Mouse (Mus musculus): Measurements from ENCODE around the gene Pdzd2. TPM values are rescaled to one million over a fixed set of nuclear protein-coding genes. Genes with fewer than 3 reads are reported as not detected.
A peak's percentile ranks its signal among the peaks of the same experiment; 100 is the strongest.

Gene Pdzd2
- polyA plus RNA-seq, 1 experiment from 2014 or later, result 114 TPM

DNA sequence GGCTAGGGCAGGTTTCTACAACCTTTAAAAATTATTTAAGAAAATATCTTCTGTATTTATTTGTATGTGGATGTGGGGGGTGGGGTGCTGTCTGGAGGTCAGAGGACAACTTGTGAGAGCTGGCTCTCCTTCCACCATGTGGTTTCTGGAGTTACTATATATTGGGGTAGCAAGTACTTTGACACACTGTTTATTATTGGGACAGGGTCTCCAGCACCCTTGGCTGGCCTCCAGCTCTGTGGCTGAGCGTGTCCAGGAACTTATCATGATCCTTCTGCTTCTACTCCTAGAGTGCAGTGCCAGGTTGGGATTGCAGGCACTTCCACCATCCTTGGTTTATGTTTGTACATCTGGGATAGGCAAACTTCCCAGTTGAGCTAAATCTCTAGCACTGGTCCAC, 408.4 kb downstream of the Pdzd2 start:
- H3K4me3 ChIP-seq (ENCODE audit: low read depth, low read length), result no peak overlapping the region
- ATAC-seq (no peak), DNase-seq (ENCODE audit: low spot score) (no peak)
- H3K9ac ChIP-seq (replicated peaks; ENCODE audit: low read depth), result no peak overlapping the region
- TF ChIP-seq EP300 (IDR thresholded peaks at IDR 0.05) (no peak), CTCF (IDR thresholded peaks at IDR 0.05) (no peak)
- no peaks in the 10 kb centered on the region for H3K9me3 ChIP-seq (ENCODE audit: low read length)
- WGBS, result 12% methylated on average over 1 of the region's 1 CpGs
- H3K4me1 ChIP-seq (ENCODE audit: insufficient read depth, low read depth, low read length), result peaks cover 7% of the 10 kb centered on the region
- H3K27me3 ChIP-seq (replicated peaks; ENCODE audit: insufficient read depth, low read length), result no peaks in the 10 kb centered on the region
- H3K4me2 ChIP-seq (replicated peaks; ENCODE audit: low read depth, low read length), result no peak overlapping the region
- no peaks in the 10 kb centered on the region for H3K36me3 ChIP-seq (ENCODE audit: insufficient read depth, low read length)
- 0 out of 2 replicates have a peak overlapping the region, but pooled peaks have one; percentile 10 for H3K27ac ChIP-seq (ENCODE audit: low read length)

DNA sequence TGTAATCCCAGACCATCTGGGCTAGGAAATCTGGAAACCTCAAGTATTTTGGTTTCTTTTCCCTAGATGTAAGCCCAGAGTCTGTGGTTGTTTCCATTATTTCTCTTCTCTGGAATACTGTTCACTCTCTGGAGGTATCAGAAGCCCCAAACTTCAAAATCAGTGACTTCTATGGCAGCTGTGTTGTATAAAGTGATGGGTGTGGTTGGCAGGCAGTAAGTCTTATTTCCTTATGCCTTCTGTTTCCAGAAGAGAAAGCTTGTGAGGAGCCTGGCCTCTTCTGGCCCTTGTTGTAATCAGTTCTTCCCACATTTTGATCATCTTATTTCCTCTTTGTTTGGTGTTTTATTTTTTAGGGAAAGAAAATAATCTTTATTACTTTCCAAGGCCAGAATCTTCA, 408.8 kb downstream of the Pdzd2 start:
- no peak overlapping the region for H3K9ac ChIP-seq (replicated peaks; ENCODE audit: low read depth)
- peaks cover 9% of the 10 kb centered on the region for H3K4me1 ChIP-seq (ENCODE audit: insufficient read depth, low read depth, low read length)
- DNase-seq (ENCODE audit: low spot score) (peak; percentile 45), ATAC-seq (no peak)
- peak overlapping the region; percentile 10; the same call in 1 of the 2 replicates for H3K27ac ChIP-seq (ENCODE audit: low read length)
- H3K4me3 ChIP-seq (ENCODE audit: low read depth, low read length), result no peak overlapping the region
- TF ChIP-seq EP300 (IDR thresholded peaks at IDR 0.05), result no peak
- no peak for TF ChIP-seq CTCF (IDR thresholded peaks at IDR 0.05)
- no peak overlapping the region for H3K4me2 ChIP-seq (replicated peaks; ENCODE audit: low read depth, low read length)
- H3K27me3 ChIP-seq (replicated peaks; ENCODE audit: insufficient read depth, low read length), result no peaks in the 10 kb centered on the region
- H3K9me3 ChIP-seq (ENCODE audit: low read length), result no peaks in the 10 kb centered on the region
- H3K36me3 ChIP-seq (ENCODE audit: insufficient read depth, low read length), result no peaks in the 10 kb centered on the region

DNA sequence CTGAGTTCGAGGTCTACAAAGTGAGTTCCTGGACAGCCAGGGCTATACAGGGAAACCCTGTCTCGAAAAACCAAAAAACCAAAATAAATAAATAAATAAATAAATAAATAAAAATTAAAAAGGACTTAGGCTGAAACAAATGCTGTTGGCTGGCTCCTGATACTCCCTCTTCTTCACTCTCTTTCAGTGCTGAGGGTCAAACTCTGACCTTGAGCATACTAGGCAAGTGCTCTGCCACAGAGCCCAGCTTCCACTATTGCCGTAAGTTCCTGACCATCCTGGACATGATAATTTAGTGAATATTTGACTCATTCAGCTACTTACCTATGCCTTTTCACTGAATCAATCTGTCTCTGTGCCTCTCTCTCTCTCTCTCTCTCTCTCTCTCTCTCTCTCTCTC, 409.3 kb downstream of the Pdzd2 start:
- Histone ChIP-seq H3K27me3 (replicated peaks; ENCODE audit: insufficient read depth, low read length) (no peaks in the 10 kb centered on the region), H3K27ac (ENCODE audit: low read length) (no peak overlapping the region), H3K4me1 (ENCODE audit: insufficient read depth, low read depth, low read length) (peaks cover 9% of the 10 kb centered on the region), H3K9ac (replicated peaks; ENCODE audit: low read depth) (no peak overlapping the region), H3K4me2 (replicated peaks; ENCODE audit: low read depth, low read length) (no peak overlapping the region), H3K36me3 (ENCODE audit: insufficient read depth, low read length) (no peaks in the 10 kb centered on the region), H3K9me3 (ENCODE audit: low read length) (no peaks in the 10 kb centered on the region), H3K4me3 (ENCODE audit: low read depth, low read length) (no peak overlapping the region)
- no peak for DNase-seq (ENCODE audit: low spot score)
- TF ChIP-seq CTCF (IDR thresholded peaks at IDR 0.05) (no peak), EP300 (IDR thresholded peaks at IDR 0.05) (no peak)
- ATAC-seq, result no peak
- WGBS, result 76% methylated on average over 3 of the region's 3 CpGs

DNA sequence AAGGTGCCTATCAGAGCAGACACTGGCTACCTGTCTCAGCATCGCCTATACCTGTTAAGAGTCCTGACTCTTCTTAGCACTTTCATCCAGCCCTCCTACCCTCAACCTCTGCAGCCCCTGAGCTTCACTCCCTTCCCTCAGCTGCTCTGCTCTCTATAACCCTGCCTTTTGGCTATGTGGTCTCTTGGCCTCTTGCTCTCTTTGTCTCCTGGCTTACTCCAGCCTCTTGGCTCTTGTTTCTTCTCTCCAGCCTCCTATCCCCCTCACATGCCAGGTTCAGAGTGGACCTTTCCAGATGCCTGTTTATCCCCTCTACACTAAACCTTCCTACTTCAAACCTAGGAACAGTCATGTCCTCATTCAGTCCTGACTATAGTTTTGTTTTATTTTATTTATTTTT, 415.4 kb downstream of the Pdzd2 start:
- Histone ChIP-seq H3K27ac (ENCODE audit: low read length) (no peak overlapping the region), H3K4me3 (ENCODE audit: low read depth, low read length) (no peak overlapping the region), H3K4me2 (replicated peaks; ENCODE audit: low read depth, low read length) (no peak overlapping the region; the same call in 1 of the 2 replicates), H3K4me1 (ENCODE audit: insufficient read depth, low read depth, low read length) (peaks cover 4% of the 10 kb centered on the region; the same call in 1 of the 2 replicates), H3K36me3 (ENCODE audit: insufficient read depth, low read length) (no peaks in the 10 kb centered on the region), H3K9me3 (ENCODE audit: low read length) (no peaks in the 10 kb centered on the region), H3K27me3 (replicated peaks; ENCODE audit: insufficient read depth, low read length) (no peaks in the 10 kb centered on the region), H3K9ac (replicated peaks; ENCODE audit: low read depth) (no peak overlapping the region)
- ATAC-seq (no peak), DNase-seq (ENCODE audit: low spot score) (no peak)
- TF ChIP-seq EP300 (IDR thresholded peaks at IDR 0.05), result no peak
- no peak for TF ChIP-seq CTCF (IDR thresholded peaks at IDR 0.05)
- 80% methylated on average over 1 of the region's 1 CpGs for WGBS

DNA sequence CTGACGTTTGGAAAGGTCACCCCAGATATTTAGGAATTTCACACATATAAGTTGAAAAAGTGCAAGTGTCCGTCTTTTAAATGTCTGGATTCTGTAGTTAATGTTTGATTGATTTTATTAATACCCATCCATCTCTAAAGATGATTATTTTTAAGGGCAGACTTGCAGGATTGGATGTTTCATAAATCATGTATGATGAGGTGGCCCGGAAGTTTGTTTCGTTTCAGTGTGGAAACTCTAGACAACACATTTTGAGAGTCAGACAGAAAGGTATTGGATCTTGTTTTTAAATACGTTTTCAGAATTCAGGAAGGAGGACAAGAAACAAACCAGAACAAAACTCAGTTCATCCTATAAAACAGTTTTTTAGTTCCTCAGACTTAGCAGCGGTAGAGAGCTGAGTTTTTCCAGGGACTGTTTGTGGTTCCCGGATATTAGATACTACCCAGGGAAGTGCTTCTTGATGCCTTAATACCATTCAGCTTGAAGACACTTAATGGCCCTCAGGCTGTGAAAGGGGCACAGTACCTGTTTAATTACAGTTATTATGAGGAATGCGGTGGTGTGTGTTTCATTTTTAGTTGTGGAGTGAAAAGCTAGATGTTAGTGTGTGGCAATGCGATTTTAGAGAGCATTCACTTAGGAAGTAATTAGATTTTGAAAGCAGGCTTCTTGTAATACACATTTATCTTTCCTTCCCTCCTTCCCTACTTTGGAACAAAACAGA, 416.9 kb downstream of the Pdzd2 start:
- H3K27ac ChIP-seq (ENCODE audit: low read length), result peak overlapping the region; percentile 95
- TF ChIP-seq CTCF (IDR thresholded peaks at IDR 0.05) (no peak), EP300 (IDR thresholded peaks at IDR 0.05) (no peak)
- DNase-seq (ENCODE audit: low spot score) (peak; percentile 42), ATAC-seq (no peak)
- peak overlapping the region; percentile 84 for H3K9ac ChIP-seq (replicated peaks; ENCODE audit: low read depth)
- H3K9me3 ChIP-seq (ENCODE audit: low read length), result no peaks in the 10 kb centered on the region
- peak overlapping the region; percentile 75 for H3K4me2 ChIP-seq (replicated peaks; ENCODE audit: low read depth, low read length)
- peak overlapping the region; percentile 93 for H3K4me3 ChIP-seq (ENCODE audit: low read depth, low read length)
- H3K27me3 ChIP-seq (replicated peaks; ENCODE audit: insufficient read depth, low read length), result no peaks in the 10 kb centered on the region
- peaks cover 4% of the 10 kb centered on the region; the same call in 1 of the 2 replicates for H3K4me1 ChIP-seq (ENCODE audit: insufficient read depth, low read depth, low read length)
- H3K36me3 ChIP-seq (ENCODE audit: insufficient read depth, low read length), result no peaks in the 10 kb centered on the region
- 6% methylated on average over 9 of the region's 9 CpGs for WGBS

DNA sequence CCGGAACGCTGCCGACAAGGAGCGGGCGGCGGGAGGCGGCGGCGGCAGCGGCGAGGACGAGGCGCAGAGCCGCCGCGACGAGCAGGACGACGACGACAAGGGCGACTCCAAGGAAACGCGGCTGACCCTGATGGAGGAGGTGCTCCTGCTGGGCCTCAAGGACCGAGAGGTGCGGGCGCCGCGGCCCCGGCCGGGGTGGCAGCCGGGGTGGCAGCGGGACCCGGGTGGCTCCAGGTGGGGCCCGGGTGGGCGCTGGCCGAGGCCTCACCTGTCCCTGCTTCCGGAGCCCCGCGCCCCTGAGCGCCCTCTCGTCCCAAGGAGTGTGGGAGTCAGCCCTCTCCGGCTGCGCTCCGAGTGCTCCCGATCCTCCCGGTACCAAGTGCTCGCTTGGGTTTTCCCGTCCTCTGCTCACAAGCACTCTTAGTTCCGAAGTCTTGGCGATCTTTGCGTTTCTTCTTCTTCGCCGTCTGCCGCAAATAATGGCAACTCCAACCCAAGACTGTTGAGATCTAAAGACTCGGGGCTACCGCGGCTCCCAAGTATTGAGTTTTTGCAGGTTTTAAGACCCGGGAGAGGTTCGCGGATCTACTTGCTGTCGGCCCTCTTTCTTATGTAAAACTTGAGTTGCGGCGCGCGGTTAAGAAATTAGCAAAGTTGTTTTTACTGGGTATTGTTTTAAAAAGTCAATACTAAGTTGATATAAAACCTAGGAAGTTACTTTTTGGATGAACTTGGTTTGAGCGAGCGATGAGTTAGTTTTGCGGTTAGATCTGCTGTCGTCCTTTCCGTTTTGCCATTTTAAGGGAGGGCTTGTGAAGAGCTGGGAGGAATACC, 417.7 kb downstream of the Pdzd2 start, which contains the start of gene 1810049J17Rik:
1810049J17Rik (minus strand) TSS at position 112 of the 834 bp plus-strand sequence.
- Histone ChIP-seq H3K4me1 (ENCODE audit: insufficient read depth, low read depth, low read length) (peaks cover 4% of the 10 kb centered on the region; the same call in 1 of the 2 replicates), H3K27me3 (replicated peaks; ENCODE audit: insufficient read depth, low read length) (no peaks in the 10 kb centered on the region), H3K27ac (ENCODE audit: low read length) (peak within 1 kb of the TSS; percentile 95), H3K36me3 (ENCODE audit: insufficient read depth, low read length) (no peaks in the 10 kb centered on the region), H3K9me3 (ENCODE audit: low read length) (no peaks in the 10 kb centered on the region), H3K4me2 (replicated peaks; ENCODE audit: low read depth, low read length) (peak within 1 kb of the TSS; percentile 75), H3K9ac (replicated peaks; ENCODE audit: low read depth) (peak within 1 kb of the TSS; percentile 84), H3K4me3 (ENCODE audit: low read depth, low read length) (peak within 1 kb of the TSS; percentile 93)
- no peak for TF ChIP-seq EP300 (IDR thresholded peaks at IDR 0.05)
- under 1% methylated on average over 70 of the region's 70 CpGs for WGBS
- DNase-seq (ENCODE audit: low spot score) (peak; percentile 65), ATAC-seq (peak; percentile 39)
